Mouse (Mus musculus): Measurements from ENCODE around the gene Dock10. TPM values are rescaled to one million over a fixed set of nuclear protein-coding genes. Genes with fewer than 3 reads are reported as not detected.

Dock10 gene
- polyA plus RNA-seq, 1 experiment from 2014 or later: 5.2 TPM

GRCm38 (mm10) chr1:80519893-80520292, 238.4 kb downstream of the Dock10 start:
- DNase-seq (ENCODE audit: low spot score): no peak
- H3K4me1 ChIP-seq: 0 out of 2 replicates have a peak, but pooled peaks cover 3% of the 10 kb centered on the region
- H3K9me3 ChIP-seq (replicated peaks): no peaks in the 10 kb centered on the region
- H3K4me3 ChIP-seq: no peak overlapping the region
- H3K27me3 ChIP-seq (ENCODE audit: low read depth, poor library complexity, severe bottlenecking): no peaks in the 10 kb centered on the region
- 2% methylated on average over 1 of the region's 1 CpGs for WGBS
- H3K36me3 ChIP-seq: no peaks in the 10 kb centered on the region
- H3K27ac ChIP-seq: no peak overlapping the region

- no peak for DNase-seq (ENCODE audit: low spot score)
- no peaks in the 10 kb centered on the region for H3K36me3 ChIP-seq
- H3K4me3 ChIP-seq: no peak overlapping the region
- 59% methylated on average over 6 of the region's 6 CpGs for WGBS
- H3K9me3 ChIP-seq (replicated peaks): no peaks in the 10 kb centered on the region
- 0 out of 2 replicates have a peak, but pooled peaks cover 3% of the 10 kb centered on the region for H3K4me1 ChIP-seq
- H3K27me3 ChIP-seq (ENCODE audit: low read depth, poor library complexity, severe bottlenecking): no peaks in the 10 kb centered on the region
- no peak overlapping the region for H3K27ac ChIP-seq
Measured at GRCm38 (mm10) chr1:80515836-80516235, 242.5 kb downstream of the Dock10 start.

- no peak for DNase-seq (ENCODE audit: low spot score)
- Histone ChIP-seq H3K4me1 (no peaks in the 10 kb centered on the region), H3K27ac (no peak overlapping the region), H3K27me3 (ENCODE audit: low read depth, poor library complexity, severe bottlenecking) (no peaks in the 10 kb centered on the region), H3K4me3 (no peak overlapping the region), H3K9me3 (replicated peaks) (no peaks in the 10 kb centered on the region), H3K36me3 (no peaks in the 10 kb centered on the region)
- WGBS: 58% methylated on average over 8 of the region's 8 CpGs
Measured at GRCm38 (mm10) chr1:80512210-80512948, 245.9 kb downstream of the Dock10 start.

GRCm38 (mm10) chr1:80504757-80505156, 253.6 kb downstream of the Dock10 start:
- Histone ChIP-seq H3K36me3 (no peaks in the 10 kb centered on the region), H3K9me3 (replicated peaks) (no peaks in the 10 kb centered on the region), H3K27ac (no peak overlapping the region), H3K4me3 (no peak overlapping the region), H3K4me1 (no peaks in the 10 kb centered on the region), H3K27me3 (ENCODE audit: low read depth, poor library complexity, severe bottlenecking) (no peaks in the 10 kb centered on the region)
- DNase-seq (ENCODE audit: low spot score): no peak
- WGBS: 88% methylated on average over 2 of the region's 2 CpGs

GRCm38 (mm10) chr1:80504081-80504480, 254.2 kb downstream of the Dock10 start:
- DNase-seq (ENCODE audit: low spot score): no peak
- Histone ChIP-seq H3K27ac (no peak overlapping the region), H3K9me3 (replicated peaks) (no peaks in the 10 kb centered on the region), H3K36me3 (no peaks in the 10 kb centered on the region), H3K4me3 (no peak overlapping the region), H3K27me3 (ENCODE audit: low read depth, poor library complexity, severe bottlenecking) (no peaks in the 10 kb centered on the region), H3K4me1 (no peaks in the 10 kb centered on the region)
- WGBS: 93% methylated on average over 4 of the region's 4 CpGs

GRCm38 (mm10) chr1:80502456-80503165, 255.7 kb downstream of the Dock10 start:
- Histone ChIP-seq H3K4me1 (no peaks in the 10 kb centered on the region), H3K9me3 (replicated peaks) (no peaks in the 10 kb centered on the region), H3K27me3 (ENCODE audit: low read depth, poor library complexity, severe bottlenecking) (no peaks in the 10 kb centered on the region), H3K36me3 (no peaks in the 10 kb centered on the region), H3K4me3 (no peak overlapping the region), H3K27ac (no peak overlapping the region)
- no peak for DNase-seq (ENCODE audit: low spot score)
- WGBS: 93% methylated on average over 9 of the region's 9 CpGs

- WGBS: 89% methylated on average over 7 of the region's 7 CpGs
- H3K9me3 ChIP-seq (replicated peaks): no peaks in the 10 kb centered on the region
- no peaks in the 10 kb centered on the region for H3K36me3 ChIP-seq
- no peak overlapping the region for H3K27ac ChIP-seq
- no peaks in the 10 kb centered on the region for H3K4me1 ChIP-seq
- H3K4me3 ChIP-seq: no peak overlapping the region
- no peaks in the 10 kb centered on the region for H3K27me3 ChIP-seq (ENCODE audit: low read depth, poor library complexity, severe bottlenecking)
- no peak for DNase-seq (ENCODE audit: low spot score)
Measured at GRCm38 (mm10) chr1:80499264-80499663, 259.1 kb downstream of the Dock10 start.

- Histone ChIP-seq H3K9me3 (replicated peaks) (no peaks in the 10 kb centered on the region), H3K36me3 (no peaks in the 10 kb centered on the region), H3K27me3 (ENCODE audit: low read depth, poor library complexity, severe bottlenecking) (no peaks in the 10 kb centered on the region), H3K27ac (no peak overlapping the region), H3K4me1 (no peaks in the 10 kb centered on the region), H3K4me3 (no peak overlapping the region)
- 89% methylated on average over 4 of the region's 4 CpGs for WGBS
- no peak for DNase-seq (ENCODE audit: low spot score)
Measured at GRCm38 (mm10) chr1:80496360-80496759, 262.0 kb downstream of the Dock10 start.

GRCm38 (mm10) chr1:80483419-80483818, 274.9 kb downstream of the Dock10 start:
- WGBS: 88% methylated on average over 5 of the region's 5 CpGs
- no peak overlapping the region for H3K4me3 ChIP-seq
- no peak for DNase-seq (ENCODE audit: low spot score)
- no peaks in the 10 kb centered on the region for H3K36me3 ChIP-seq
- no peak overlapping the region for H3K27ac ChIP-seq
- no peaks in the 10 kb centered on the region for H3K4me1 ChIP-seq
- no peaks in the 10 kb centered on the region for H3K9me3 ChIP-seq (replicated peaks)
- no peaks in the 10 kb centered on the region for H3K27me3 ChIP-seq (ENCODE audit: low read depth, poor library complexity, severe bottlenecking)

- no peaks in the 10 kb centered on the region for H3K4me1 ChIP-seq
- WGBS: 83% methylated on average over 1 of the region's 1 CpGs
- no peak overlapping the region for H3K27ac ChIP-seq
- no peaks in the 10 kb centered on the region for H3K36me3 ChIP-seq
- H3K4me3 ChIP-seq: no peak overlapping the region
- H3K9me3 ChIP-seq (replicated peaks): no peaks in the 10 kb centered on the region
- no peaks in the 10 kb centered on the region for H3K27me3 ChIP-seq (ENCODE audit: low read depth, poor library complexity, severe bottlenecking)
- DNase-seq (ENCODE audit: low spot score): no peak
Measured at GRCm38 (mm10) chr1:80474942-80475341, 283.4 kb downstream of the Dock10 start.

- no peaks in the 10 kb centered on the region for H3K4me1 ChIP-seq
- no peak for DNase-seq (ENCODE audit: low spot score)
- H3K27ac ChIP-seq: no peak overlapping the region
- WGBS: 96% methylated on average over 1 of the region's 1 CpGs
- no peaks in the 10 kb centered on the region for H3K36me3 ChIP-seq
- no peak overlapping the region for H3K4me3 ChIP-seq
- H3K27me3 ChIP-seq (ENCODE audit: low read depth, poor library complexity, severe bottlenecking): no peaks in the 10 kb centered on the region
- no peaks in the 10 kb centered on the region for H3K9me3 ChIP-seq (replicated peaks)
Measured at GRCm38 (mm10) chr1:80472395-80472794, 285.9 kb downstream of the Dock10 start.

GRCm38 (mm10) chr1:80461348-80461747, 297.0 kb downstream of the Dock10 start, which contains the start of gene Gm45261:
Gene Gm45261 (minus strand): TSS chr1:80461448.
- 86% methylated on average over 6 of the region's 6 CpGs for WGBS
- DNase-seq (ENCODE audit: low spot score): no peak
- Histone ChIP-seq H3K4me1 (no peaks in the 10 kb centered on the region), H3K27me3 (ENCODE audit: low read depth, poor library complexity, severe bottlenecking) (no peaks in the 10 kb centered on the region), H3K4me3 (no peak within 1 kb of the TSS), H3K36me3 (no peaks in the 10 kb centered on the region), H3K27ac (no peak within 1 kb of the TSS), H3K9me3 (replicated peaks) (no peaks in the 10 kb centered on the region)

GRCm38 (mm10) chr1:80459923-80460322, 298.4 kb downstream of the Dock10 start:
- Histone ChIP-seq H3K27ac (no peak overlapping the region), H3K9me3 (replicated peaks) (no peaks in the 10 kb centered on the region), H3K4me1 (no peaks in the 10 kb centered on the region), H3K36me3 (no peaks in the 10 kb centered on the region), H3K27me3 (ENCODE audit: low read depth, poor library complexity, severe bottlenecking) (no peaks in the 10 kb centered on the region), H3K4me3 (no peak overlapping the region)
- 94% methylated on average over 1 of the region's 1 CpGs for WGBS
- DNase-seq (ENCODE audit: low spot score): no peak

All from limb, embryonic 10.5 days (tissue).